Mouse (Mus musculus) lung, postnatal 0 days (tissue): ENCODE data around the gene Thsd7b.

ENCODE experiments used
- CTCF ChIP-seq: IDR thresholded peaks from 2 replicates; pipeline ENCODE4 v1.5.1; 2016; ENCODE audit warnings: antibody characterized with exemption, mild to moderate bottlenecking
- EP300 ChIP-seq: IDR thresholded peaks from 2 replicates; pipeline ENCODE4 v1.6.1; 2016; ENCODE audit warnings: antibody characterized with exemption, mild to moderate bottlenecking, control low read depth

DNA sequence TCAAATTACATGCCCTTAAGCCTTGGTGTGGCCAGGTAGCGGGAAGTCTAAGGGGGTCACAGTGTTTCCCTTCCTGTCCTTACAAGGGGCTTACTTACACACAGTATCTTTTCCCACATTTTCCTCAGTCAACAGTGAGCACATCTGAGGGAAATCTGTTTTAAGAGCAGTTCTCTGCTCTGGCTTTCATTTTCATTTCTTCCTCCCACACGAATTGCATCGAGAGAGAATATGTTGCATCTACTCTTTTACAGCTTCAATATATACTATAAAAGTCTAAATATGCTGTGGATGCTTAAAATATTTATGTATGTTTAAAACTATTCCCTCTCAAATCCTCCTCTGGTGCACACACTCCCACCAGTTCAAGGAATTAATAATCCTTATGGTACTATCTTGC, 440.5 kb downstream of the Thsd7b start:
- no peak for TF ChIP-seq CTCF
- no peak for TF ChIP-seq EP300
